Mouse (Mus musculus): ENCODE data around the gene Cog2.

DNA sequence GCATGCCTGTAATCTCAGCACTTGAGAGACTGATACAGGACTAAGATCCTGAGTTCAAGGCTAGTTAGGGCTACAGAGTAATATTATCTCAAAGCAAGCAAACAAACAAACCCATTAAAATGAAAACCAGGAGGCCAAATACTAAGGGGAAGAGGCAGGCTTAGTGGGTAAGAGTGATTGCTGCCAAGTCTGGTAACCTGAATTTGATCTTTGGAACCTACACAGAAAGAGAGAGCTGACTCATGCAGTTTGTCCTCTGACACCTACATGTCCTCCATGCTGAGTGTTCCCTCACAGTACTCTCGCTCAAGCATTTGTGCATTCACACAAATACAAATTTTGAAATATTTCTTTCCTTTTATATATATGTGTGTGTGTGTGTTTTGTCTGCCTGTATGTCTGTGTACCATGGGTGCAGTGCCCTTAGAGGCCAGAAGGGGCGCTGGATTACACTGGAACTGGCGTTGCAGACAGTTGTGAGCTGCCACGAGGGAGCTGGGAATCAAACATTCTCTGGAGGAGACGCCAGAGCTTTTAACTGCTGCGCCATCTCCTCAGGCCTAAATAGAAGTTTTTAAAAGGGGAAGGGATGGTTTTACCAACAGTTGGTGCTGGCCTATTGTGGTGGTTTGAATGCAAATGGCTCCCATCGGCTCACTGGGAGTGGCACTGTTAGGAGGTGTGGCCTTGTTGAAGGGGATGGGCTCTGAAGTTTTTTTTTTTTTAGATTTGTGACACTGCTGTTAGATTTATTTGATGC lies 37.0 kb upstream of the Cog2 start:
- no peak for TF ChIP-seq POLR2A (IDR thresholded peaks at IDR 0.05; ENCODE audit: borderline replicate concordance, low read depth, low read length)
- TF ChIP-seq CTCF (IDR thresholded peaks at IDR 0.05; ENCODE audit: low read depth, low read length) = no peak
